13 mouse cellular contexts compared by ENCODE assay signal in the genomic region with DNA sequence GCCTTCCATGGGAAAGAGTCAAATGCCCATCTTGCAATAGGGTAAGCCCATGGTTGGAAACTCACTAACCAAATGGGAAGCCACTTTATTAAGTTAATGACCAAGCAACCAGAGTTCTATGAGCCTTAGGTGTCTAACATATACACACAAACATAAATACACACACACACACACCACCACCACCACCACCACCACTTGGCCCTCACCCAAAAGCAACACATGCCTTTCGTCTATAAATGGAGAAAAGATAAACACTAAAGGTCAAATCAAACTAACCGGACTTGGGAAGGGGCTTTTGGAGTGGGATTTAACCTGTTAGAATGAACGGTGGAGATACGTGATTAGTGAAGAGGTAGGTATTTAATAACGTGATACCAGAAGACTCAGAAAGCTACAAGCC. TPM values are rescaled to one million over a fixed set of nuclear protein-coding genes. Genes with fewer than 3 reads are reported as not detected.
DNase-seq lines count a peak whose midpoint lies in the region; ATAC-seq lines count a peak whose summit lies in the region.
"Had no signal": no experiment of that assay in that cellular context is flagged by ENCODE, and none has a peak within 500 bp of the region (broad histone marks: within the 10 kb centered on the region; RNA-seq: fewer than 3 reads in every experiment).

No protein-coding gene starts in this region.

- no peaks in the 10 kb centered on the region for H3K27me3 ChIP-seq in heart, embryonic 13.5 days (replicated peaks)
- peaks cover 25% of the 10 kb centered on the region for H3K27me3 ChIP-seq in neural tube, embryonic 13.5 days
- H3K27me3 ChIP-seq in limb, embryonic 13.5 days: peaks cover 21% of the 10 kb centered on the region
- no peaks in the 10 kb centered on the region for H3K27me3 ChIP-seq in midbrain, embryonic 11.5 days (ENCODE audit: control insufficient read depth, insufficient read depth, low read length)

- H3K9ac ChIP-seq in heart, embryonic 13.5 days: peak overlapping the region; percentile 92
- no peak overlapping the region for H3K9ac ChIP-seq in neural tube, embryonic 13.5 days
- H3K9ac ChIP-seq in limb, embryonic 13.5 days: no peak overlapping the region
- H3K9ac ChIP-seq in midbrain, embryonic 11.5 days (ENCODE audit: low read length): no peak overlapping the region
- H3K9ac ChIP-seq: liver, embryonic 14.5 days had no signal

- WGBS in heart, embryonic 13.5 days: 15% methylated on average over 5 of the region's 5 CpGs
- WGBS in neural tube, embryonic 13.5 days: 81% methylated on average over 5 of the region's 5 CpGs
- WGBS in limb, embryonic 13.5 days: 60% methylated on average over 5 of the region's 5 CpGs
- WGBS in midbrain, embryonic 11.5 days: 71% methylated on average over 5 of the region's 5 CpGs

- ATAC-seq in heart, embryonic 13.5 days (ENCODE audit: extremely low read depth, insufficient number of reproducible peaks, low FRiP score, low TSS enrichment): no peak
- ATAC-seq in neural tube, embryonic 13.5 days (ENCODE audit: low read depth): no peak
- ATAC-seq in limb, embryonic 13.5 days (ENCODE audit: low FRiP score, low read depth): no peak
- no peak for ATAC-seq in monocyte, adult 5-6 weeks (replicated peaks; ENCODE audit: insufficient number of reproducible peaks, low FRiP score, low TSS enrichment, poor library complexity, severe bottlenecking)
- ATAC-seq in midbrain, embryonic 11.5 days (ENCODE audit: low FRiP score): no peak
- ATAC-seq: CD4-positive, CD25-positive, alpha-beta regulatory T cell, adult 4 months had no signal

- H3K4me3 ChIP-seq in heart, embryonic 13.5 days: peak overlapping the region; percentile 81
- H3K4me3 ChIP-seq in neural tube, embryonic 13.5 days: no peak overlapping the region
- peak overlapping the region; percentile 67; the same call in 1 of the 2 replicates for H3K4me3 ChIP-seq in limb, embryonic 13.5 days
- H3K4me3 ChIP-seq in midbrain, embryonic 11.5 days (ENCODE audit: low read depth, low read length): no peak overlapping the region

- no peaks in the 10 kb centered on the region for H3K9me3 ChIP-seq in heart, embryonic 13.5 days
- H3K9me3 ChIP-seq in neural tube, embryonic 13.5 days: no peaks in the 10 kb centered on the region
- 0 out of 2 replicates have a peak, but pooled peaks cover under 1% of the 10 kb centered on the region for H3K9me3 ChIP-seq in limb, embryonic 13.5 days
- no peaks in the 10 kb centered on the region for H3K9me3 ChIP-seq in midbrain, embryonic 11.5 days (ENCODE audit: control insufficient read depth, low read length)
- H3K9me3 ChIP-seq: hindbrain, embryonic 13.5 days had no signal

- peak overlapping the region; percentile 89 for H3K4me2 ChIP-seq in heart, embryonic 13.5 days
- peak overlapping the region; percentile 90 for H3K4me2 ChIP-seq in neural tube, embryonic 13.5 days
- peak overlapping the region; percentile 89 for H3K4me2 ChIP-seq in limb, embryonic 13.5 days (replicated peaks)
- no peak overlapping the region for H3K4me2 ChIP-seq in midbrain, embryonic 11.5 days

- peaks cover 18% of the 10 kb centered on the region for H3K36me3 ChIP-seq in heart, embryonic 13.5 days
- H3K36me3 ChIP-seq in neural tube, embryonic 13.5 days: no peaks in the 10 kb centered on the region
- no peaks in the 10 kb centered on the region for H3K36me3 ChIP-seq in limb, embryonic 13.5 days
- no peaks in the 10 kb centered on the region for H3K36me3 ChIP-seq in midbrain, embryonic 11.5 days (ENCODE audit: control insufficient read depth, insufficient read depth, low read length)
- H3K36me3 ChIP-seq: hindbrain, embryonic 13.5 days had no signal

- H3K27ac ChIP-seq in heart, embryonic 13.5 days (replicated peaks): peak overlapping the region; percentile 90
- H3K27ac ChIP-seq in neural tube, embryonic 13.5 days (replicated peaks): no peak overlapping the region
- H3K27ac ChIP-seq in limb, embryonic 13.5 days: no peak overlapping the region
- no peak overlapping the region for H3K27ac ChIP-seq in midbrain, embryonic 11.5 days (ENCODE audit: low read depth, low read length)
- H3K27ac ChIP-seq: hindbrain, embryonic 13.5 days; liver, embryonic 14.5 days had no signal

- DNase-seq in heart, adult 18-20 months: no peak
- no peak for DNase-seq in neural tube, embryonic 10.5 days (ENCODE audit: extremely low spot score, low spot score)
- no peak for DNase-seq in cerebellum, postnatal 10 days
- no peak for DNase-seq in midbrain, embryonic 11.5 days (ENCODE audit: low spot score, missing footprints)
- DNase-seq: cerebellum, postnatal 36 days; retina, postnatal 1 day had no signal

- H3K4me1 ChIP-seq in heart, embryonic 13.5 days: peaks cover 74% of the 10 kb centered on the region
- peaks cover 13% of the 10 kb centered on the region for H3K4me1 ChIP-seq in neural tube, embryonic 13.5 days (replicated peaks)
- peaks cover 15% of the 10 kb centered on the region for H3K4me1 ChIP-seq in limb, embryonic 13.5 days
- no peaks in the 10 kb centered on the region for H3K4me1 ChIP-seq in midbrain, embryonic 11.5 days (ENCODE audit: control insufficient read depth, insufficient read depth, low read length)

RNA-seq across cellular contexts. Expression of gene Myzap, which starts 1.1 kb away (rescaled TPM):
- polyA plus RNA-seq in heart, embryonic 13.5 days (2015; fragmentation: Nextera tagmentation; extraction: Ambion mirVana): 72.1 and 74.6 TPM in 2 replicates
- 100 to 1,000 TPM; 408 to 450 TPM for total RNA-seq in heart, adult 18-20 months (2021)
- polyA plus RNA-seq in neural tube, embryonic 13.5 days (2015; fragmentation: Nextera tagmentation; extraction: Ambion mirVana): 5.2 and 6.7 TPM in 2 replicates
- polyA plus RNA-seq in limb, embryonic 13.5 days (2015; fragmentation: Nextera tagmentation; extraction: Ambion mirVana): 14.1 and 14.8 TPM in 2 replicates
- total RNA-seq in monocyte, adult 5-6 weeks (2017): 4.8 to 11.3 TPM (median 6.2 TPM) in 3 replicates
- 4.5 and 6.9 TPM in 2 replicates for polyA plus RNA-seq in midbrain, embryonic 11.5 days (2014; fragmentation: Nextera tagmentation; extraction: Ambion mirVana)

Comparison
In these comparisons a context has a peak if more than half of its experiments do, and no peak if none do; other contexts are left out.
1. H3K4me3 ChIP-seq: peak in heart, embryonic 13.5 days (single experiment) and limb, embryonic 13.5 days (single experiment); none in neural tube, embryonic 13.5 days (single experiment) and midbrain, embryonic 11.5 days (single experiment).